Comparison of ENCODE assay signal across 11 mouse cellular contexts in the genomic region with DNA sequence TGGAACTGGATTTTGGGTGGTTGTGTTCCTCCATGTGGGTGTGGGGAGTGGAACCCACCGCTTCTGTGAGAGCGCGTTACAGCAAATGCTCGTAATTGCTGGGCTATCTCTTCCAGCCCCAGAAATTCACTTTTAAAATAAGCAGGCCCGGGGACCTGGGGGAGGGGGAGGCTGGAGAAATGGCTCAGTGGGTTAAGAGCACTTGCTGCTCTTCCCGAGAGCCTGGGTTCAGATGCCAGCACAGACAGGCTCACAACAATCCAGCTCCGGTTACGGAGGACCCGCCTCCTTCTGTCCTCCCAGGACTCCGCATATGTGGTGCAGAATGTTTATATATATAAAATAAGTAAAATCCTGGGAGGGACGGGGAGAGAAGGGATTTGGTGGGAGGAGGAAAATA. TPM values are rescaled to one million over a fixed set of nuclear protein-coding genes. Genes with fewer than 3 reads are reported as not detected.
DNase-seq lines count a peak whose midpoint lies in the region; ATAC-seq and TF ChIP-seq lines count a peak whose summit lies in the region.
"Had no signal": no experiment of that assay in that cellular context is flagged by ENCODE, and none has a peak within 500 bp of the region (broad histone marks: within the 10 kb centered on the region; RNA-seq: fewer than 3 reads in every experiment).

No protein-coding gene starts in this region.

- H3K4me3 ChIP-seq in forebrain, embryonic 14.5 days (ENCODE audit: low read depth, low read length) = peak overlapping the region; percentile 79
- H3K4me3 ChIP-seq in liver, embryonic 13.5 days (replicated peaks) = peak overlapping the region; percentile 77
- H3K4me3 ChIP-seq in lung, adult 2 months (replicated peaks; ENCODE audit: extremely low read depth, low read depth, low read length) = no peak overlapping the region
- H3K4me3 ChIP-seq: gastrocnemius, adult 2 months had no signal

- H3K4me2 ChIP-seq in forebrain, embryonic 14.5 days (ENCODE audit: low read length) = peak overlapping the region; percentile 83
- peak overlapping the region; percentile 96 for H3K4me2 ChIP-seq in liver, embryonic 13.5 days

- H3K27ac ChIP-seq in forebrain, embryonic 14.5 days (ENCODE audit: low read depth, low read length) = peak overlapping the region; percentile 92
- no peak overlapping the region; the same call in 1 of the 2 replicates for H3K27ac ChIP-seq in liver, embryonic 13.5 days
- H3K27ac ChIP-seq: gastrocnemius, adult 2 months had no signal

- peak; percentile 34 for DNase-seq in 3T3-L1 (ENCODE audit: low read depth, low spot score)
- DNase-seq in ES-CJ7 (ENCODE audit: low read depth, low spot score) = peak; percentile 45
- DNase-seq in forebrain, embryonic 14.5 days (ENCODE audit: low spot score) = no peak
- DNase-seq in liver, embryonic 13.5 days = no peak
- no peak for DNase-seq in right cerebral cortex, postnatal 36 days (ENCODE audit: low spot score in 2 of 2)
- no peak for DNase-seq in spleen, adult 18-20 months
- no peak for DNase-seq in lung, adult 2 months
- DNase-seq: gastrocnemius, adult 2 months; lung, postnatal 10 days; right cerebral cortex, postnatal 25 days had no signal

- TF ChIP-seq POLR2A in lung, adult 2 months (IDR thresholded peaks at IDR 0.05; ENCODE audit: borderline replicate concordance, extremely low read depth, low read depth, low read length) = no peak

- H3K36me3 ChIP-seq in forebrain, embryonic 14.5 days (ENCODE audit: control insufficient read depth, insufficient read depth, low read length) = peaks cover 21% of the 10 kb centered on the region
- peaks cover 32% of the 10 kb centered on the region for H3K36me3 ChIP-seq in liver, embryonic 13.5 days

- H3K27me3 ChIP-seq in forebrain, embryonic 14.5 days (replicated peaks; ENCODE audit: control insufficient read depth, insufficient read depth, low read length) = no peaks in the 10 kb centered on the region
- H3K27me3 ChIP-seq in liver, embryonic 13.5 days = no peaks in the 10 kb centered on the region

- H3K9me3 ChIP-seq in forebrain, embryonic 14.5 days (replicated peaks; ENCODE audit: control insufficient read depth, low read length) = no peaks in the 10 kb centered on the region
- H3K9me3 ChIP-seq in liver, embryonic 13.5 days (replicated peaks) = no peaks in the 10 kb centered on the region

- peaks cover 37% of the 10 kb centered on the region for H3K4me1 ChIP-seq in forebrain, embryonic 14.5 days (ENCODE audit: control insufficient read depth, insufficient read depth, low read length)
- peaks cover 63% of the 10 kb centered on the region for H3K4me1 ChIP-seq in liver, embryonic 13.5 days (replicated peaks)
- peaks cover 15% of the 10 kb centered on the region for H3K4me1 ChIP-seq in lung, adult 2 months (ENCODE audit: control insufficient read depth, insufficient read depth, low read length)

- TF ChIP-seq CTCF in lung, adult 2 months (IDR thresholded peaks at IDR 0.05; ENCODE audit: insufficient read depth, low read length) = no peak

- 8% methylated on average over 11 of the region's 11 CpGs for WGBS in forebrain, embryonic 14.5 days
- WGBS in liver, embryonic 13.5 days (ENCODE audit: insufficient replicate concordance) = 49% methylated on average over 11 of the region's 11 CpGs
- 59% methylated on average over 11 of the region's 11 CpGs for WGBS in lung, adult 2 months

- ATAC-seq in forebrain, embryonic 14.5 days = no peak
- ATAC-seq in liver, embryonic 13.5 days (ENCODE audit: low read depth) = no peak
- no peak for ATAC-seq in frontal cortex, adult (ENCODE audit: low TSS enrichment)

- peak overlapping the region; percentile 36 for H3K9ac ChIP-seq in forebrain, embryonic 14.5 days (ENCODE audit: low read length)
- H3K9ac ChIP-seq in liver, embryonic 13.5 days = peak overlapping the region; percentile 82; the same call in 1 of the 2 replicates

RNA-seq across cellular contexts. Expression of a gene that starts 2.9 kb away (rescaled TPM):
- polyA plus RNA-seq in forebrain, embryonic 14.5 days (2014; fragmentation: Nextera tagmentation; extraction: Ambion mirVana) = 45.1 and 48.0 TPM in 2 replicates
- 7.2 and 9.0 TPM in 2 replicates for polyA plus RNA-seq in liver, embryonic 13.5 days (2015; fragmentation: Nextera tagmentation; extraction: Ambion mirVana)
- polyA plus RNA-seq in lung, adult 2 months (2012; rRNA removed) = 8.4 and 11.8 TPM in 2 replicates

RNA-seq across cellular contexts. Expression of a gene that starts 15.0 kb away (rescaled TPM):
- polyA plus RNA-seq in forebrain, embryonic 14.5 days (2014; fragmentation: Nextera tagmentation; extraction: Ambion mirVana) = 2.7 and 4.7 TPM in 2 replicates
- polyA plus RNA-seq in liver, embryonic 13.5 days (2015; fragmentation: Nextera tagmentation; extraction: Ambion mirVana) = 1.6 and 2.0 TPM in 2 replicates
- 0.89 and 1.7 TPM in 2 replicates for polyA plus RNA-seq in lung, adult 2 months (2012; rRNA removed)

RNA-seq across cellular contexts. Expression of a gene that starts 20.2 kb away (rescaled TPM):
- 163 and 174 TPM in 2 replicates for polyA plus RNA-seq in forebrain, embryonic 14.5 days (2014; fragmentation: Nextera tagmentation; extraction: Ambion mirVana)
- polyA plus RNA-seq in liver, embryonic 13.5 days (2015; fragmentation: Nextera tagmentation; extraction: Ambion mirVana) = 204 and 210 TPM in 2 replicates
- 82.5 and 104 TPM in 2 replicates for polyA plus RNA-seq in lung, adult 2 months (2012; rRNA removed)

RNA-seq across cellular contexts. Expression of a gene that starts 44.3 kb away (rescaled TPM):
- polyA plus RNA-seq in forebrain, embryonic 14.5 days (2014; fragmentation: Nextera tagmentation; extraction: Ambion mirVana) = 0.09 and 0.11 TPM in 2 replicates
- 3.1 and 3.3 TPM in 2 replicates for polyA plus RNA-seq in liver, embryonic 13.5 days (2015; fragmentation: Nextera tagmentation; extraction: Ambion mirVana)
- 0.86 and 0.95 TPM in 2 replicates for polyA plus RNA-seq in lung, adult 2 months (2012; rRNA removed)

Comparison
In these comparisons a context has a peak if more than half of its experiments do, and no peak if none do; other contexts are left out.
1. DNase-seq: peak in 3T3-L1 (single experiment) and ES-CJ7 (single experiment); none in forebrain, embryonic 14.5 days (single experiment), liver, embryonic 13.5 days (single experiment), right cerebral cortex, postnatal 36 days (0 of 2), spleen, adult 18-20 months (0 of 2) and lung, adult 2 months (single experiment).